Mouse (Mus musculus) kidney, embryonic 16.5 days (tissue): ENCODE data around the gene Nelfa. TPM values are rescaled to one million over a fixed set of nuclear protein-coding genes. Genes with fewer than 3 reads are reported as not detected.

Experiments
- ATAC-seq: fragments of 200-750 bp; cut with Nextera tagmentation; 2 replicates; pipeline ENCODE4 v1.8.0; 2017; ENCODE audit warnings: moderate TSS enrichment; ENCODE audit not compliant: low FRiP score, low TSS enrichment
- H3K27ac ChIP-seq: fragments of 300-500 bp; sonication (generic); 2 replicates; pipeline ENCODE4 v1.5.1; 2014; ENCODE audit warnings: low read length
- H3K27me3 ChIP-seq: fragments of 300-500 bp; sonication (generic); 2 replicates; pipeline ENCODE4 v1.6.1; 2014; ENCODE audit warnings: low read length, control low read depth, mixed read lengths; ENCODE audit not compliant: insufficient read depth
- H3K36me3 ChIP-seq: fragments of 300-500 bp; sonication (generic); 2 replicates; pipeline ENCODE4 v1.6.1; 2014; ENCODE audit warnings: low read length, control low read depth, mixed read lengths; ENCODE audit not compliant: insufficient read depth
- H3K4me1 ChIP-seq: fragments of 300-500 bp; sonication (generic); 2 replicates; pipeline ENCODE4 v1.6.1; 2014; ENCODE audit warnings: low read length, control low read depth, mixed read lengths; ENCODE audit not compliant: insufficient read depth
- H3K4me2 ChIP-seq: fragments of 300-500 bp; sonication (generic); replicated peaks from 2 replicates; pipeline ENCODE4 v1.6.1; 2014; ENCODE audit warnings: low read depth, low read length
- H3K4me3 ChIP-seq: fragments of 300-500 bp; sonication (generic); 2 replicates; pipeline ENCODE4 v1.5.1; 2014; ENCODE audit warnings: mild to moderate bottlenecking, low read length
- H3K9ac ChIP-seq: fragments of 300-500 bp; sonication (generic); replicated peaks from 2 replicates; pipeline ENCODE4 v1.6.1; 2014; ENCODE audit warnings: low read length
- H3K9me3 ChIP-seq: fragments of 300-500 bp; sonication (generic); 2 replicates; pipeline ENCODE4 v1.6.1; 2016; ENCODE audit warnings: low read length, control low read depth
- WGBS: fragments of 180-500 bp; shearing (Covaris S2); extraction: QIAGEN DNeasy Blood & Tissue Kit; methylation state at CpG from one replicate; pipeline ENCODE4 v1.1.7; 2014; 5-methylcytosine and 5-hydroxymethylcytosine counted together
- microRNA-seq: library from miRNA; unstranded; fragments of <30 nt; microRNA quantifications from one replicate; pipeline ENCODE4, GENCODE M21; 2016
- polyA plus RNA-seq: library from polyadenylated mRNA; unstranded; fragments of >200 nt; fragmentation: Nextera tagmentation; extraction: Ambion mirVana; gene quantifications from 2 replicates; pipeline ENCODE4 v1.2.1, GENCODE M21; 2015

Gene Nelfa
- polyA plus RNA-seq, 1 experiment from 2014 or later = 64.1 TPM

DNA sequence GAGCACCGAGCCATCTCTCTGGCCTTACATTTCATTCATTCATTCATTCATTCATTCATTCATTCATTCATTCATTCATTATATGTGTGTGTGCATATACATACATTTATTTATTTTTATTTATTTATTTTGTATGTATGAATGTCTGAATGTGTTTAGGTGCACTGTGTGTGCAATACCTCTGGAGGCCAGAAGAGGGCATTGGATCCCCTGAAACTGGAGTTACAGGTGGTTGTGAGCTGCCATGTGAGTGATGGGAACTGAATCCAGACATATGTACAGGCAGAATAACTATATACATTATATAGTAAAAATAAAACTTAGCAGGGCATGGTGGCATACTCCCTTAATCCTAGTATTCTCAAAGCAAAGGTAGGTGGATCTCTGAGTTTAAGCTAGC lies 83.1 kb downstream of the Nelfa start:
- Histone ChIP-seq H3K4me3 (no peak overlapping the region), H3K4me1 (no peaks in the 10 kb centered on the region), H3K27ac (no peak overlapping the region), H3K27me3 (no peaks in the 10 kb centered on the region), H3K9me3 (no peaks in the 10 kb centered on the region), H3K4me2 (no peak overlapping the region), H3K9ac (no peak overlapping the region), H3K36me3 (peaks cover 37% of the 10 kb centered on the region)
- no peak for ATAC-seq
- 94% methylated on average over 1 of the region's 1 CpGs for WGBS

DNA sequence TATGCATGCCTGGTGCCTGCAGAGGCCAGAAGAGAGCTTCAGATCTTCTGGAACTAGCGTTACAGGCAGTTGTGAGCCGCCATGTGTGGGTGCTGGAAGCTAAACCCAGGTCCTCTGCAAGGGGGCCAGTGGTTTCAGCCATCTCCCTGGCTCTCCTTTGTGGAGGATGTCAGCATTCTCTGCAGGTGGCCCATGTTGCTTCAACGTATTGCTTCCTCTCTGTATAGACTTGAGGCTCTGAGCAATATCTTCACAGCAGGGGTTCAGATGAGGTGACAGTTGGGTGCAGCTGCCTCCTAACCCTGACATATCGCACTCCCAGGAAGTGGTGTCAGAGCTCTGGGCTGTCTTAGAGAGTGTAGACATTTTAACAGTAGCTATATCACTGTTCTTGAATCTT lies 84.7 kb downstream of the Nelfa start:
- H3K36me3 ChIP-seq = peaks cover 30% of the 10 kb centered on the region
- no peak overlapping the region for H3K9ac ChIP-seq
- H3K4me2 ChIP-seq = no peak overlapping the region
- H3K4me1 ChIP-seq = no peaks in the 10 kb centered on the region
- no peaks in the 10 kb centered on the region for H3K27me3 ChIP-seq
- H3K4me3 ChIP-seq = no peak overlapping the region
- no peak for ATAC-seq
- no peaks in the 10 kb centered on the region for H3K9me3 ChIP-seq
- no peak overlapping the region for H3K27ac ChIP-seq
- 97% methylated on average over 4 of the region's 4 CpGs for WGBS

Small RNA genes within 50 kb of the gene (microRNA-seq; reads per million reads assigned to microRNA genes)
- 0.47 reads per million for gene Mir7024

Other genes with a start within 250 kb of the Nelfa start
- 19.1 and 21.9 TPM in 2 replicates for gene Fgfr3, start 214.7 kb downstream of the Nelfa start, polyA plus RNA-seq
- gene Letm1, start 153.6 kb downstream of the Nelfa start, polyA plus RNA-seq = 47.0 and 49.5 TPM in 2 replicates
- 40.2 and 46.6 TPM in 2 replicates for gene Nsd2, start 115.7 kb downstream of the Nelfa start, polyA plus RNA-seq
- gene Gm1673, start 47.0 kb upstream of the Nelfa start, polyA plus RNA-seq = 91.1 and 91.5 TPM in 2 replicates
- gene Nat8l, start 59.6 kb upstream of the Nelfa start, polyA plus RNA-seq = 0.35 and 0.42 TPM in 2 replicates
- 0.45 and 1.2 TPM in 2 replicates for gene Poln, start 233.0 kb upstream of the Nelfa start, polyA plus RNA-seq
- gene Haus3, start 233.1 kb upstream of the Nelfa start, polyA plus RNA-seq = 33.7 and 36.0 TPM in 2 replicates